Mouse (Mus musculus) thymus, postnatal 14 days (tissue): ENCODE data around the gene Ghrl.
A peak's percentile ranks its signal among the peaks of the same experiment; 100 is the strongest.
"Not testable (repeated sequence)": the region's sequence is repeated elsewhere in the genome, so short reads cannot be mapped to it uniquely, and the experiment has no call there.

Experiments used
- DNase-seq: peaks from one replicate; pipeline ENCODE4 v3.0.0; 2021

Ghrl gene

DNA sequence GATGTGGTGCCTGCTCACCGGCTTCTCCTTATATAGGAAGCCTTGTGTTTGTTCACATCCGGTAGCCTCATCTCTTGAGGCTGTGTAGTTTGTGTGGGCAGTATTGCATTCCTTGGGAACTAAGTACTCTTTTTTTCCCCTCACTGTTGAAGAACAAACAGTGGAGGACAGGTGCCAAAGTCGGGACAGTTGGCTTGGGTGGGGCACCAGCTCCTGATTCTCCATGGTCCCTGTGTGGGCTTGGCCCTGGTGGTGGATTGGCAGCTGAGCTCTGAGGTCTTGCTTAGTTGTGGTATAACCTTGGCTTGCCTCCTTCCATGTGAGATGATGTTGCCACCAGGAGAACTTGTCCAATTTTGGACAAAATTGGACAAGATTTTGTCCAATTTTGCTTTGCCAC is at the start of gene Ghrl:
Ghrl (minus strand) TSS at position 3 of the 400 bp plus-strand sequence.
- DNase-seq, result no peak

DNA sequence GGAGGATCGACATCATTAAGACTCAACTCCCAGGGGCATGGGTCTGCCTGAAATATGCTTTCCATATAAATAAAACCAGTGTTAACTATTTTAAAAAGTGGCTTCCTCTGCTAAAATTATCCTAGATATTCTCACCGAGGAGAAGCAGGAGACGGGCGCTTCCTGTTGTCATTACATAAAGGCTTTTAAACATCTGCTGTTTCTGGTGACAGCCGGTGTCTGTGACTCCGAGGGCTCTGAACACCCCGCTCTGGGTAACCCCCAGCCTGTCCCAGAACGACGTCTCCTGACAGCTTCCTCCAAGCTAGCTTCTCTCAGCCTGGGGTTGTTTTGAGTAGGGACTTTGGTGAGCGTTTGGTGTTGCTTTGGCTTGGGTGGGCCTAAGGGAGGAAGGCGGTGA is 49.1 kb upstream of the Ghrl start:
- no peak for DNase-seq

DNA sequence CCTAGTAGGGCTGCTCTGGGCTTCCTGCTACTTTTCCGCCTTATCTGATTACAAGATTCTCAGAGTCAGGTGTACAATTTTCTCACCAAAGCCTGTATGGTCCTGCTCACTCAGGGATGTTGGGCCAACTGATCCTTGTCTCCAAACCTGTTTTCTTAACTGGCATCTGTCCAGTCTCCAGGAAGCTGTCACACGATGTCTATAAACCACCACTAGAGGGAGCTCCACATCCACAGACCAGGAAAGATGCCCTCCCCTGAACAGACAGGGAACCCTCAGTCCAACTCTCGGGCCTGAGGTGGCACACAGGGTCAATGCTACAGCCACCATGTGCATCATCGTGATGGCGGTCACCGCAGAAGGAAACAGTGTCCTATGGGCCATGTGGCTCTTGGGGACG is 42.0 kb upstream of the Ghrl start:
- peak; percentile 45 for DNase-seq

DNA sequence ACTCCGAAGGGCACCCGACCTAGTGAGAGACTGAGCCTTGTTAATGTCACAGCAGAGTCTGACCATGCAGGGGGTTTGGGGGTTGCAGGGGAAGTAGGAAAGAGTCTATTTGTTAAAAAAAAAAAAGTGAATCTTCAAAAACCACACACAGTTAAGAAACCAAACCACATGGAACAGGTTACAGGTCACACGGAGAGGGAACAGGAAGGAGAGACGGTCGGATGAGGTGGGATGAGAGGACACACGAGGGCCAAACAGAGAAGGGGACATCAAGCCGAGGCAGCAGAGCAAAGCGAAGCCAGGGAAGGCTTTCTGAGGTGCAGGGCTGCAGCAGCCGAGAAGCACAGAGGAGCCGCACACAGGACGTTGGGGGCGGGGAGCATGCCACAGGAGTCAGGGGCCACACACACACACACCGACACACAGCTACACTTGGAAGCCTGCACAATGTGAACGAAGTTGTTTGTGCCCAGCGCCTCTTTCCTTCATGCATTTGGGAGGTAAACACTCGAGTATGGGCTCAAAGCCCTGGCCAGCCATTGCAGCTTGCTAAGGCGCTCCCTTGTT is 29.5 kb upstream of the Ghrl start:
- peak; percentile 49 for DNase-seq

DNA sequence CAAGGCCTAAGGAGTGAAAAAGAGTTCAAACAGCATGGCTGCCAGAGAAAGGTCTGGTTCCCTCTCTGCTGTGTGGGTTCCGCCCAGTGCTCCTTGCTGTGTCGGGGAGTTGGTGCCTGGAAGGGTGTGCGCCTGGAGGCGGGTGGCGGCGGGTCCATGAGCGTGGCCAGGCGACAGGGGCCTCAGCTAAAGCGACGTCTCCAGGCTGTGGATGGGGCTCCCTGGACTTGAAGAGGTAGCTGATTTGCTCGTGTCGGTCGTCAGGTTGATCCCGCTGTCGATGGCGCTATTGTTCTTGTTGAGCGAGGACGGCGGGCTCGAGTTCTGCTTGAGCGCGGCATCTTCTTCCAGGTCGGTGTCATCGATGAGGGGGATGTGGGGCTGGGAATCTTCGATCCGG is 28.7 kb upstream of the Ghrl start:
- DNase-seq, result no peak

DNA sequence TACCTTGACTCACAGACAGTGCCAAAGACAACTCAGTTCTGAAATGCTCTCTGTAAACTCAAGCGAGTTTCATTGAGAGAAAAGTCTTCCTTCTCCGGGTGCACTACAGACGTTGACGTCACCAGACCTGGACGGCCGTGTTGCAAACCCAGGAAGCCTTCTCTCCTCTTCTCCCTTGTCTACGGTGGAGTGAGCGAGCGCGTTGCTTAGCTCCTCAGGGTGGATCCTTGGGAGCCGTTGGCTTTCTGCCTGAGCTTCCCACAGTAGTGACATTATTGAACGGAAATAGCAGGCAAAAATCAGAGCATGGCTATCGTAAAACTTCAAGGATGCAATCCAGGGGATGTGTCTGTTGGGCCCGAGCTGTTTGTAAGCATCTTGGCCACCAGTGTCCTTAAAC is 27.6 kb upstream of the Ghrl start:
- no peak for DNase-seq

DNA sequence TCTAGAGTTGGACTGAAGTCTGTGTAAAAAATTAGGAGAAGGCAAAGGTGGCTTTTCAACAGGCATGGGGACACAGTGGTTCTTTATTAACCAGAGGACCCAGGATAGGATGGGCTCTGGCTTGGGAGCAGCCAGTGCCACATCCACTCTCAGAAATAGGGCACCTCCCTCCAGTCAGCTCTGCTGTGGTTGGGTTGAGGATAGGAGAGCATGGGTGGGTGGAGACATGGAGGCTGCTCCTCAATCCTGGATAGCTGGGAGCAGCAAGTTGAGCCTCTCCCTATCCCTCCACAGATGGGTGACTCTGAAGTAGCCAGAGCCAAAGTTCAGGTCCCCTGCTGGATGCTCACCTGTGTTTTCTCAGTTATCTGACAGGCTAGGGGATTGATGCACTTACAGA is 25.4 kb upstream of the Ghrl start:
- no peak for DNase-seq

DNA sequence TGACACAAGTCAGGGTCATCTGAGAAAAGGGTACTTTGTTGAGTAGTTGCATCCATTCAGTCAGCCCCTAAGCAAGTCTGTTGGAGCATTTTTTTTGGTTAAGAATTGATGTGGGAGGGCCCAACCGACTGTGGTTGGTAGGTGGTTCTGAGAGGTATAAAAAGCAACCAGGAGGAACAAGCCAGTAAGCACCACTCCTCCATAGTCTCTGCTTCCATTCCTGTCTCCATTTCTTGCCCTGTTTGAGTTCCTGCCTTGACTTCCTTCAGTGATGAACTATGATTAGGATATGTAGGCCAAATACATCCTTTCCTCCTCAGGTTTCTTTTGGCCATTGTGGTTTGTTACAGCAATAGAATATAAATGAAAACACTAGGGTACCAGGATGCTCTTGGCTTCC is 23.4 kb upstream of the Ghrl start:
- no peak for DNase-seq

DNA sequence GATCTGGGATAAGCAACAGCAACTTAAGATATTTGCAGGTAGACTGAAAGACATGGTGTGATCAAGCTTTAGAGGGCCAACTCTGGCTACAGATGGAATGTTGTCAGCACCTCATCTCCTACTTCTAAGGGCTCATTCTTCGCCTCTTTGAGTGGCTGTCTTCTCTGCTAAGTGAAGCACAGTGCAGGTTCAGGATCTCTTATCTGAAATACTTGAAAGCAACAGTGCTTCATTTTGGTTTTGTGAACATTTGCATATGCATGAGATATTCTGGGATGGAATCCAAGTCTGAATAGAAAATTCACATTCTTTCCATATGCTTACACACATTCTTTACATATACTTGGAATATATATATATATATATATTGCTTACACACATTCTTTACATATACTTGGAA is 22.6 kb upstream of the Ghrl start:
- no peak for DNase-seq

DNA sequence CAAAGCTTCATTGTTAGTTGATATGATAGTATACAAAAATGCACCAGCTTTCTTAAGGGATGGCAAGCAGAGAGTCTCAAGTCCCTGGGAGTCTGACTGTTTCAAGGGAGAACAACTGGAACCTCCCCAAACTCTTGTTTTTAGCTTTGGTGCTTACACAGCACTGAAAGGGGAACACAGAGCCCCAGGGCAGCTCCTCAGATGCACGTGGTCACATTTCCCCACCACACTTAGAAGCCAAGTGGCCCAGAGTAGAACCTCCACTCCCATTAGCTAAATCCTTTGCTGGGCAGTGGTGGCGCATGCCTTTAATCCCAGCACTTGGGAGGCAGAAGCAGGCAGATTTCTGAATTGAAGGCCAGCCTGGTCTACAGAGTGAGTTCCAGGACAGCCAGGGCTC is 21.7 kb upstream of the Ghrl start:
- no peak for DNase-seq

DNA sequence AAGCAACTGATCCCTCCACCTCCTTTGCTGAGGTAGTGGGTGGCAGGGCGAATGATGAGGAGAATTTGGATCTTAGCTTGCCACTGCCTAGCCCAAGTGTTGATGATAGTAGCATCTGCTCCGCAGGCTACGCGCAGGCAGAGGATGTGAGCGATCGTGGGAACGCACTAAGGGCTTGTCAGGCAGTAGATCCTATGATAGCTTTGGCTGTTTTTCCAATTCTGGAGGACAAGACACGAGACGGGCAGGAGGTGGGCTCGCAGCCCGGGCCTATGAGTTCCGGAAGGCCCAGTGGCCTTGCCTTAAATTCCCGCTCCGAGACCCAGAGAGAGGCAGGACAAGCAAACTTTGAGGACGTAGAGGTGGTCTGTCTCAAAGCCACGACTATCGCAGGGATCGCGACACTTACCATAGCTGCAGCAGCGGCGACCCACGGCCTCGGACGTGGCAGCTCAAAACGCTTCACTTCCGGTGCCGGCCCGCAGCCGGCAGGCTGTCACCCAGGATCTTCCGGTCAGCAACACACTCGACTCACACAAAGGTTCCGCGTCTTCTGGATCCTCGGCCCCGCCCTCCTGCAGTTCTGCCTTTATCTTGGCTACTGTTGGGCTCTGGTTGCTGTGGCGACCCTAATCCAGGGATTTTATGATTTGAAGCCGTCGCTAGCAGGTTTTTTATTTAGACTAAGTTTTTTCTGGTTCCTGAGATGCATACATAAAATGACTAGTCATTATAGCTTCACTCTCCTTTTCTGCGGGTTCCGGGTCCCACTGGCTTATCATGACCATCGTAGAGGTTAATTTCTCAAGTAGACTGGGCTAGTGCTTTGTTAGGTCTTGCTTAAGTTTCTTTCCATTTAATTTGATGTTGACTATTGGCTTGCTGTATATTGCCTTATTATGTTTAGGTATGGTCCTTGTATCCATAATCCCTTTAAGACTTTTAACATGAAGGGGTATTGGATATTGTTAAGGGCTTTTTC is 20.8 kb upstream of the Ghrl start, which contains the start of gene Sec13:
Sec13 (minus strand) TSS at position 508 of the 982 bp plus-strand sequence.
- peak; percentile 87 for DNase-seq

DNA sequence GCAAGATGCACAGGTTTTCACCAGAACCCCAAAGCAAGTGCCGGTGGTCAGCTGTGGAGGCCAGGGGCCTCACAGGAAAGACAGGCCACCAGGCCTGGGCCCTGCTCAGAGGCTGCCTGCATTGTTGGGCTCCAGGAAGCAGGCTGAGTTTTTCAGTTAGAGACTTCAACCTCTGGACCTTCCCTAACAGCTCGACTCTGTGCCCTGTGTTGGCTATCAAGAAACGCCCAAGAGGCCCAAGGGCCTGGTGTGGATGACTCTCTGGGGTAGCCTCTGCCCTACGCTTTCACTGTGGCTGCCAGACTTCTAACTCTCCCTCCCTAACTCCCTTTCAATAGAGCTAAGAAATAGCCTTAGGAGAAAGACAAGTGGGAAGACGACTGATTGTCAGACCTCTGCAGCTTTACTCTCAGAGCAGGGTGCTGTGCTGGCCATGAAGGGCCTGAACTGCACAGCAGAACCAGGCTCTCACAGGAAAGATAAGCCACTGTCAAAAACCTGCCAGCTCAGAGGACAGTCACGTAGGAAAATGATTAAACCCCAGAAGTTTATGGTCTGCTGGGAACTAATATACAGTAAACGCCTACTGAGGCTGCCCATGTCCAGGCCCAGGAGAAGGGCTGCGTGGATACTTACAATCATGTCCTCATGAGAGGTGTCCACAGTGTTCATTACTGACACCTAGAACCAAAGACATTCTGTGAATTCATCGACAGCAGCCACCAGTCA is 17.8 kb upstream of the Ghrl start:
- DNase-seq, result no peak

DNA sequence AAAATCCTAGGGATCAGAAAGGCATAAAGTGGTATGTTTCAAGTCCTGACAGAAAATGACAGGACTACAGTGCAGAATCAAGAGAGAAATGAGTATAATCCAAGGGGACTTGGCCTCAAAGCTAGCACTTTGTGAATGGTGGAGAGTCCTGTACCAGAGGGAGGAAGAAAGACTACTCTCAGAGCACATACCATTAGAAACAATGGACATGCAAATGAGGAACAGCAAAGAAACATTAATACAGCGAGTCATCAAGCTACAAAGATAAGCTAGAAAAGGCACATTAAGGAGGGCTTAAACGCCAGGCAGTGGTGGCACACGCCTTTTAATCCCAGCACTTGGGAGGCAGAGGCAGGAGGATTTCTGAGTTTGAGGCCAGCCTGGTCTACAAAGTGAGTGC is 11.6 kb upstream of the Ghrl start:
- no peak for DNase-seq

DNA sequence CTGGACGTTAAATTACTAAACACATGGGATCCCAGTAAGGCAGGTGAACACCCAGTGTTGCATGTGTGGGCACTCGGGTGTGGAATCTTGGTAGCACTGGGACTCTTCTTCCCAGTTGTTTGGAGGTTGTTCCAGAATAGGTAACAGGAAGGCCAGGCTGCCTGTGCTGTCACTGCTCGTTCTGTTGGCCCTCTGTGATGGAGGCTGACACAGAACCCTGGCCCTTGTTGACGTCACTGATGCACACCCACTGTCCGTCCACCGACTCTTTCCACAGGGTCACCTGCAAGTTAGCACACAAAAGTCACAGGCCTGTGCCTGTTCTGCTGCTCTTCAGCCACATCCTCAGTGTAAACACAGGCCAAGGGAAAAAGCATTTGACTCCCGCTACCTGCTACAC is 8.5 kb upstream of the Ghrl start:
- no peak for DNase-seq

DNA sequence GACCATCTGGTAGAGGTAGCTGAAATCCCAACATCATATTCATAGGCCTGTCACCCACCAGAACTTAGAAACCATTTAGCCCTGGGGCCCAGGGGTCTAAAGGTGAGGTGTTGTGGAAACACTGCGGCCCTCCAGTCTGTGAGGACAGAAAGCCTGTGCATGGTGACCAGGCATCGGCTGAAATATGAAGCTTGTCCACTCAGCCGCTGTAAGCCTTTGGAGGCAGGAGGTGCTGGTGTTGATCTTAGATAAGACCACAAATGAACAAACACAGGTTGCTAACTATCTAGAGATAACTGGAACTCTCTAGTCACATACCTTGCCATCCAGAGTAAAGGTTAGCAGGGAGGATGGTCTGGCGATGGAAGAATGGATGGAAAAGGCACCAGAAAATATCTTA is 1.4 kb upstream of the Ghrl start:
- no peak for DNase-seq

DNA sequence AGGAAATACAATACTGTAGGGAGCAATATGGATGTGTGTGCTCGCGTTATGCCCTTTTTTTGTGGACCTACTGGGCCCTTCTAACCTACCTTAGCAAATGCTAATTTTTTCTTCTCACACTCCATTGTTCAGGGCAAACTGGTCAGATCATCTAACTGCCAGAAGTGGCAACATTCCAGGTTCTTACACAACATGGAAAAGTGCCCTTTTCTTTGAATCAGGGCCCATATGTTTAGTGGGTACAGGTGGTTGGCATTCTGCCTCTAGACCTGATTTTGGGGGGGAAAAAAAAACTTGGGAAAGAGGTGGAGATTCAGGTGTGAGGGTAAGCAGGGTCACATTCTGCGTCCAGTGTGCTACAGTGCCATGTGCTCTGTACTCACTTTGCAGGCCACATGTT is 2.1 kb downstream of the Ghrl start:
- no peak for DNase-seq

DNA sequence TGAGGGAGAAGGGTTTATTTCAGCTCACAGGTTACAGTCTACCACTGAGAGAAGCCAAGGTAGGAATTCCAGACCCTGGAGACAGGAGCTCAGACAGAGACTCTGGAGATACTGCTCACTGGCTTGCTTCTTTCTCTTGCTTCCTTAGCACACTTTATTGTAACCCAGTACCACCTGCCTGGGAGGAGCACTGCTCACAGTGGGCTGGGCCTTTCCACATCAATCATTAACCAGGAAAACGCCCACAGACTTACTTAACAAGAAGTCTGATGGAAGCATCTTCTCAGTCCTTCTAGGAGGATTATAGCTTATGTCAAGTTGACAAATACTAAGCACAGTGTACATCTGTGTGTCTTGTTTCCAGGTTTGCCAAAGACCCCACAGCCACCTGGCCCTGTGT is 4.9 kb downstream of the Ghrl start:
- DNase-seq, result no peak

DNA sequence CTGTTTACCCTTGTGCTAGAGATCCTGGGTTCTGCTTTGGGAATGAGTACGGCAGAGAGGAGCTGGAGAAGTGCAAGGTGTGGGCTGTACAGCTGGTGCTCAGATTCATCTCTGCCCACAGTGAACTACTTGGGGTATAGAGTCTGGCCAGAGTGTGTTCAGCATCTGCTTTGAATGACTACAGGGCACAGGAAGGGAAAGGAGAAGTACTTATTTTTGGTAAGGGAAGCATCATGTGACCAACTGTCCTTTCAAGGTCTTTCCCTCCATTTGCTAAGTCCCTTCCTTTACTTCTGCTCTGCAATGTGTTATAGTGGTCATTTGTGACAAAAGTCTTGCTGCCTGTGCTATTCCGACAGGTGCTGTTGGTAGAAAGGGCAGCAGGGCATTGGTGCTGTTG is 5.4 kb downstream of the Ghrl start:
- DNase-seq, result no peak

DNA sequence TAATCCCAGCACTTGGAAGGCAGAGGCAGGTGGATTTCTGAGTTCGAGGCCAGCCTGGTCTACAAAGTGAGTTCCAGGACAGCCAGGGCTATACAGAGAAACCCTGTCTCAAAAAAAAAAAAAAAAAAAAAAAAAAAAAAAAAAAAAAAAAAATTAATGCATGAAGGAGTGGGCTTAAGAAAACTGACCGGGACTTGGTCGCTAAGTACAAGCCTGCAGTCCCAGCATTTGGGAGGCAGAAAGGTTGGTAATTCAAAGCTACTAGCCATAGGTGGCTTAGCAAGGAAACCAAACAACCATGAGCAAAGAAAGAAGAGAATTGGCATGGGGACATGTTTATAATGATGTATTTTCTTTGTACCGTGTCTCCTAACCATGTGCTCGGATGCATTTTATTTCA is 6.3 kb downstream of the Ghrl start:
- DNase-seq, result not testable (repeated sequence)

DNA sequence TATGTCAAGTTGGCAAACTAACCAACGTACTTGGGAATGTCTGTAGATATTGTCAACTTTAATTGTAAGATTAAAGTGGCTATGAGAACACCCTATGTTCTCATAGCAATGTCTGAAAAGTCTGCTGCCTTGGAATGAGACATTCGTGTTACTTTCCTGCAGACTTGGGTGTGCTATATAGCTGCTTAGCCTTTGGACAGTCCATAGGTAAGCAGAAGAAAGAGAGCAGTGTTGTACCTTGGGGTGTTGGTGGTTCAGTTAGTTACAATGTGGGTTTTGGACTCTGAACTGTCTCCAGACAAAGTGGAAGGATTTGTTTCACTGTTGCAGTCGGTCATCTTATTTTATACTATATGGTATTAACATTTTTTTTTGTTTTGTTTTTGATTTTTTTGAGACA is 7.0 kb downstream of the Ghrl start:
- no peak for DNase-seq

DNA sequence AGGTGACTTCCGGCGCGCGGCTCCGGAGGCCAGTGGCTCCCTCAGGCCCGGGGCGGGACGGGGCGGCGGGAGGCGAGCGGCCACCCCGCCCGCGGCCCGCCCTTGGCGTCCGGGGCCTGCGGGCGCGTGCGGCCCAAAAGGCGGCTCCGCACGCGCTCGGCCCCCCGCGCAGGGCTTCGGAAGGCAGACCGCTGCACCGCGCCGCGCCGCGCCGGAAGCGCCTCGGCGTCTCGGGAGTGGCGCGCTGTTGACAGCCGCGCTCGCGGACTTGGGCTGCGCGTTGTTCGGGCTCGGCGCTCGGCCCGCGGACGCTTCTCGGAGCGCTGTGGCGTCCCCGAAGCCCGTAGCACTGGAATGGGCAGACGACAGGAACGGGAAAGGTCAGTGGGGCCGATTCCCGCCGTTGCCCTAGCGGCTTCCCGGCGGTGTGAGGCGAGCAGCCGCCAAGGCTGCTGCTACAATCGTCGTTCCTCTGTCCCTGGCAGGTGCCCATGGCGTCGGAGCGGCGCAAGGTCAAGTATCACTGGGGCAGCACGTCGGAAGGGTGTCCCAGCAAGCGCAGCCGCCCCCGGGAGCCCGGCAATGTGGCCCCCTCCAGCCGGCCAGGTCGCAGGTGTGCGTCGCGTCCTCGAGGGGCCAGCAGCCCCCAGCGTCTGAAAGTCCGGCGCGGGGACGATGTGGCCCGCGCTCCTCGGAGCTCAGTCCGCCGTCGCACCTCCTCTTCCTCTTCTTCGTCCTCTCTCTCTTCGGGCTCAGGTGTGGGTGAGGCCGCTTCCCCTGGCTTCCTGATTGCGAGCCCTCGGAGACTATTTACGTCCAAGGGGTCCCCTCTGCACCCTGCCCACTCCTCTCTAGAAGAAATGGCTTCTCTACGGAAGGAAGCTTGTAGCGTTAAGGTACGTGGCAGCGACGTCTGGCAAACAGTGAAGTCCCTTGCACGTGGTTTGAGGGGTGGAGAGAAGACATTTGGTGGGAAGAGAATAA is 22.2 kb downstream of the Ghrl start:
- DNase-seq, result peak; percentile 53

DNA sequence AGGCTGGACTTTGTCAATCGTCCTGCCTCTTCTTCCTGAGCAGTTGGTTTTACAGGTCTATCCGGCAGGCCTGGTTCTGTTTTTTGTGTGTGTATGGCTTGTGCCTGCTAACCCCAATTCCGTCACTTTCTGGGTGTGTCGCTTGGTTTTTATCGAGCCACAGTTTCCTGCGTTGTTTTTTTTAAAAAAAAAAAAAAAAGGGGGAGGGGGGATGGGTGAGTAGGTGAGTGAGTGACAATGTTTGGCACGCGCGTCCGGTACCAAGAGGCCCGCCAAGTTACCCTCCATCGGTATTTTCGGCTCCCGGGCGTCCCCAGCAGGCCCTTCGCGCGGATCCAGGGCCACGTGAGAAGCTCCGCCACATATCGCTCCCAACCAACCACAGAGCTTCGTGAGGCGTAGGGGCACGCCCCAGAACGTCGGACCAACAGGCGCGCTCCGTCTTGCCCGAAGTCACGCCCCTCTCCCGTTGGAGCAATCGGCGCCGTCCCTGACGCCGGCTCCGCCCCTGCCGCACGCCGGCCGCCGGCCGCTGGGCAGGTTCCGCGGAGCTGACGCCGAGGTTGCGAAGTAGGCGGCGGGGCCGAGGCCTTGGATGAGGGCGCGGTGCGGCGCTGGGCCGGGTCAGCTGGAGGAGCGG is 23.0 kb downstream of the Ghrl start, which contains the start of gene Tatdn2:
Tatdn2 (plus strand) TSS at position 469 of the 640 bp plus-strand sequence.
- peak; percentile 96 for DNase-seq
